10 mouse cellular contexts compared by ENCODE assay signal in genomic region chr14:49733950-49734349, GRCm38 (mm10). TPM values are rescaled to one million over a fixed set of nuclear protein-coding genes. Genes with fewer than 3 reads are reported as not detected.
DNase-seq lines count a peak whose midpoint lies in the region; ATAC-seq and TF ChIP-seq lines count a peak whose summit lies in the region.
"Had no signal": no experiment of that assay in that cellular context is flagged by ENCODE, and none has a peak within 500 bp of the region (broad histone marks: within the 10 kb centered on the region; RNA-seq: fewer than 3 reads in every experiment).

No protein-coding gene starts in this region.

- ATAC-seq in forebrain, embryonic 15.5 days (replicated peaks): 0 out of 2 replicates have a peak, but pooled peaks have one; percentile 42
- no peak for ATAC-seq in forebrain, embryonic 11.5 days (replicated peaks; ENCODE audit: low FRiP score)
- no peak for ATAC-seq in liver, embryonic 11.5 days (replicated peaks; ENCODE audit: low FRiP score)
- ATAC-seq in neural tube, embryonic 12.5 days (ENCODE audit: low FRiP score, low read depth): peak; percentile 48; the same call in 1 of the 2 replicates

- peaks cover 5% of the 10 kb centered on the region for H3K4me1 ChIP-seq in forebrain, embryonic 15.5 days
- H3K4me1 ChIP-seq in forebrain, embryonic 11.5 days (replicated peaks; ENCODE audit: control insufficient read depth, insufficient read depth, low read length): no peaks in the 10 kb centered on the region
- no peaks in the 10 kb centered on the region for H3K4me1 ChIP-seq in liver, adult 2 months (ENCODE audit: control insufficient read depth, insufficient read depth, low read length)
- H3K4me1 ChIP-seq in liver, embryonic 11.5 days (replicated peaks; ENCODE audit: control insufficient read depth, insufficient read depth, low read length): no peaks in the 10 kb centered on the region
- no peaks in the 10 kb centered on the region for H3K4me1 ChIP-seq in cortical plate, adult 2 months (ENCODE audit: control insufficient read depth, insufficient read depth, low read length)
- H3K4me1 ChIP-seq in neural tube, embryonic 12.5 days: no peaks in the 10 kb centered on the region

- H3K36me3 ChIP-seq in forebrain, embryonic 15.5 days: no peaks in the 10 kb centered on the region
- no peaks in the 10 kb centered on the region for H3K36me3 ChIP-seq in forebrain, embryonic 11.5 days (ENCODE audit: control insufficient read depth, insufficient read depth, low read length)
- H3K36me3 ChIP-seq in liver, adult 2 months (ENCODE audit: control insufficient read depth, insufficient read depth, low read length): no peaks in the 10 kb centered on the region
- no peaks in the 10 kb centered on the region for H3K36me3 ChIP-seq in liver, embryonic 11.5 days (ENCODE audit: control insufficient read depth, insufficient read depth, low read length)
- no peaks in the 10 kb centered on the region for H3K36me3 ChIP-seq in neural tube, embryonic 12.5 days

- TF ChIP-seq POLR2A in liver, adult 2 months (IDR thresholded peaks at IDR 0.05; ENCODE audit: extremely low read depth, insufficient read depth, low read length): no peak
- no peak for TF ChIP-seq POLR2A in cortical plate, adult 2 months (IDR thresholded peaks at IDR 0.05; ENCODE audit: extremely low read depth, insufficient read depth, low read length)

- H3K4me3 ChIP-seq in forebrain, embryonic 15.5 days: no peak overlapping the region
- H3K4me3 ChIP-seq in forebrain, embryonic 11.5 days (ENCODE audit: low read depth, low read length): no peak overlapping the region
- no peak overlapping the region for H3K4me3 ChIP-seq in liver, adult 2 months (ENCODE audit: insufficient read depth, low read depth, low read length)
- no peak overlapping the region for H3K4me3 ChIP-seq in liver, embryonic 11.5 days (ENCODE audit: low read depth, low read length)
- H3K4me3 ChIP-seq in cortical plate, adult 2 months (ENCODE audit: insufficient read depth, low read length): no peak overlapping the region
- no peak overlapping the region for H3K4me3 ChIP-seq in neural tube, embryonic 12.5 days

- TF ChIP-seq CTCF in liver, adult 2 months (IDR thresholded peaks at IDR 0.05; ENCODE audit: low read depth, low read length): peak; percentile 30; the same call in 1 of the 2 replicates
- peak; percentile 40 for TF ChIP-seq CTCF in cortical plate, adult 2 months (IDR thresholded peaks at IDR 0.05; ENCODE audit: extremely low read depth, insufficient read depth, low read length)

- H3K4me2 ChIP-seq in forebrain, embryonic 15.5 days (replicated peaks): no peak overlapping the region
- H3K4me2 ChIP-seq in forebrain, embryonic 11.5 days (ENCODE audit: low read depth, low read length, severe bottlenecking): no peak overlapping the region
- no peak overlapping the region for H3K4me2 ChIP-seq in liver, embryonic 11.5 days
- no peak overlapping the region for H3K4me2 ChIP-seq in neural tube, embryonic 12.5 days (replicated peaks)

- no peaks in the 10 kb centered on the region for H3K79me2 ChIP-seq in liver, adult 2 months (ENCODE audit: control insufficient read depth, insufficient read depth, low read length)

- no peaks in the 10 kb centered on the region for H3K9me3 ChIP-seq in forebrain, embryonic 15.5 days
- H3K9me3 ChIP-seq in forebrain, embryonic 11.5 days (ENCODE audit: control insufficient read depth, low read length): no peaks in the 10 kb centered on the region
- no peaks in the 10 kb centered on the region for H3K9me3 ChIP-seq in liver, embryonic 11.5 days (ENCODE audit: control insufficient read depth, low read length)
- no peaks in the 10 kb centered on the region for H3K9me3 ChIP-seq in neural tube, embryonic 12.5 days

- DNase-seq in forebrain, embryonic 11.5 days (ENCODE audit: low spot score): no peak
- DNase-seq in liver, adult 2 months (ENCODE audit: extremely low read depth, low read depth, low spot score): peak; percentile 3
- no peak for DNase-seq in liver, embryonic 11.5 days (ENCODE audit: low spot score)
- no peak for DNase-seq in adrenal gland, adult 2 months
- DNase-seq in right cerebral cortex, postnatal 36 days (ENCODE audit: low spot score in 2 of 2): no peak
- DNase-seq: right cerebral cortex, adult 18-20 months had no signal

- H3K27me3 ChIP-seq in forebrain, embryonic 15.5 days: no peaks in the 10 kb centered on the region
- no peaks in the 10 kb centered on the region for H3K27me3 ChIP-seq in forebrain, embryonic 11.5 days (ENCODE audit: control insufficient read depth, insufficient read depth, low read length)
- no peaks in the 10 kb centered on the region for H3K27me3 ChIP-seq in liver, adult 2 months (ENCODE audit: control insufficient read depth, insufficient read depth, low read length)
- H3K27me3 ChIP-seq in liver, embryonic 11.5 days (replicated peaks; ENCODE audit: control insufficient read depth, insufficient read depth, low read length): no peaks in the 10 kb centered on the region
- H3K27me3 ChIP-seq in neural tube, embryonic 12.5 days (replicated peaks): no peaks in the 10 kb centered on the region

- H3K27ac ChIP-seq in forebrain, embryonic 15.5 days (replicated peaks): no peak overlapping the region
- no peak overlapping the region for H3K27ac ChIP-seq in forebrain, embryonic 11.5 days (ENCODE audit: low read depth, low read length)
- H3K27ac ChIP-seq in liver, adult 2 months (replicated peaks; ENCODE audit: insufficient read depth, low read depth, low read length): no peak overlapping the region
- no peak overlapping the region for H3K27ac ChIP-seq in liver, embryonic 11.5 days (ENCODE audit: low read depth, low read length)
- no peak overlapping the region for H3K27ac ChIP-seq in cortical plate, adult 2 months (ENCODE audit: insufficient read depth, low read length)
- no peak overlapping the region for H3K27ac ChIP-seq in neural tube, embryonic 12.5 days
- H3K27ac ChIP-seq: liver, embryonic 14.5 days had no signal

- H3K9ac ChIP-seq in forebrain, embryonic 15.5 days (replicated peaks): no peak overlapping the region
- H3K9ac ChIP-seq in forebrain, embryonic 11.5 days (ENCODE audit: low read length): no peak overlapping the region
- no peak overlapping the region for H3K9ac ChIP-seq in liver, adult 2 months (ENCODE audit: low read depth, low read length)
- H3K9ac ChIP-seq in liver, embryonic 11.5 days (ENCODE audit: low read depth, low read length): no peak overlapping the region
- no peak overlapping the region for H3K9ac ChIP-seq in neural tube, embryonic 12.5 days
- H3K9ac ChIP-seq: liver, embryonic 14.5 days had no signal

RNA-seq across cellular contexts. Expression of gene Armh4, which starts 49.2 kb away (rescaled TPM):
- 14.7 and 16.2 TPM in 2 replicates for polyA plus RNA-seq in forebrain, embryonic 15.5 days (2015; fragmentation: Nextera tagmentation; extraction: Ambion mirVana)
- polyA plus RNA-seq in forebrain, embryonic 11.5 days (2014; fragmentation: Nextera tagmentation; extraction: Ambion mirVana): 22.6 and 26.5 TPM in 2 replicates
- total RNA-seq in liver, adult 2 months (2014; rRNA removed): 0.09 and 0.13 TPM in 2 replicates
- polyA plus RNA-seq in liver, adult 2 months (2012; rRNA removed): 0.02 TPM in 1 of 2 replicates, not detected in the other
- 6.7 and 7.1 TPM in 2 replicates for polyA plus RNA-seq in liver, embryonic 11.5 days (2014; fragmentation: Nextera tagmentation; extraction: Ambion mirVana)
- 12.8 and 13.2 TPM in 2 replicates for polyA plus RNA-seq in cortical plate, adult 2 months (2012; rRNA removed)
- 38.4 and 47.9 TPM in 2 replicates for polyA plus RNA-seq in neural tube, embryonic 12.5 days (2016; fragmentation: Nextera tagmentation; extraction: Ambion mirVana)
- 1 to 10 TPM in 1 of 2 experiments, under 1 TPM in 1; 0.89 to 1.5 TPM for total RNA-seq in adrenal gland, adult 2 months (2021)
- 0.17 and 0.35 TPM in 2 replicates for polyA plus RNA-seq in adrenal gland, adult 2 months (2012; rRNA removed)

Comparison
In these comparisons a context has a peak if more than half of its experiments do, and no peak if none do; other contexts are left out.
1. ATAC-seq: peak in forebrain, embryonic 15.5 days (single experiment) and neural tube, embryonic 12.5 days (single experiment); none in forebrain, embryonic 11.5 days (single experiment) and liver, embryonic 11.5 days (single experiment).